Mouse (Mus musculus): ENCODE measurements around the gene Asb16.

The Asb16 gene

DNA sequence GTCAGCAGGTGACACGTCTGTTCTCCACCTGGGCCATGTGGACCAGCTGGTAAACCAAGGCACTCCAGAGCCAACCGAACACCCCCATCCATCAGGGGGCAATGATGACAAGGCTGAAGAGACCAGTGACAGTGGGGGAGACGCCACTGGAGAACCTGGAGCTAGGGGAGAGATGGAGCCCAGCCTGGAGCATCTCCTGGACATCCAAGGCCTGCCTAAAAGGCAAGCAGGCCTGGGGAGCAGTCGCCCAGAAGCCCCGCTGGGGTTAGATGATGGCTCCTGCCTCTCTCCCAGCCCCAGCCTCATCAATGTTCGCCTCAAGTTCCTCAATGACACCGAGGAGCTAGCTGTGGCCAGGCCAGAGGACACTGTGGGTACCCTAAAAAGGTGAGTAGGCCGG, 18.9 kb downstream of the Asb16 start:
- DNase-seq (ENCODE audit: low spot score): no peak

DNA sequence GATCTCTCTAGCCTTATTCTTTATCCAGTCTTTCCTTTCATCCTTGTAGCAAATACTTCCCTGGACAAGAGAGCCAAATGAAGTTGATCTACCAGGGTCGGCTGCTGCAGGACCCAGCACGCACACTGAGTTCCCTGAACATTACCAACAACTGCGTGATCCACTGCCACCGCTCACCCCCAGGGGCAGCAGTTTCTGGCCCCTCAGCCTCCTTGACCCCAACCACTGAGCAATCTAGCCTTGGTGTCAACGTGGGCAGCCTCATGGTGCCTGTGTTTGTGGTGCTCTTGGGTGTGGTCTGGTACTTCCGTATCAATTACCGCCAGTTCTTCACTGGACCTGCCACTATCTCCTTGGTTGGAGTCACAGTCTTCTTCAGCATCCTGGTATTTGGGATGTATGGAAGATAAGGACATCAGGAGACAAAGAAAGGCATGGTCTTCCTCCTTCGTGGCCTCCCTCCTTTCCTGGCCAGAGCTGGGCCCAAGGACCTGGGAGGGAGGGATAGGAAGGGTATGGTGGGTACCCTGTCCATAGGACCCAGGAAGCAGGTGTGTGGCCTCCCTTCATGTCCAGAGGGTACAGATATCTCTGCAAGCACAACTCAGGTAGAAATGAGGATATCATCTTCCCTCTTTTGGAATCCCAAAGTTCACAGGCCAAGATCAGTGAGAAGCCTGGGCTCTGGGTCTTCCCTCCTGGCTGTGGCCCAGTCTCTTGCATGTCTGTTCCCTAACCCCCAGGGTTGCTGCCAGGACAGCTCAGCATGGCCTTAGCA, 19.7 kb downstream of the Asb16 start:
- no peak for DNase-seq (ENCODE audit: low spot score)

DNA sequence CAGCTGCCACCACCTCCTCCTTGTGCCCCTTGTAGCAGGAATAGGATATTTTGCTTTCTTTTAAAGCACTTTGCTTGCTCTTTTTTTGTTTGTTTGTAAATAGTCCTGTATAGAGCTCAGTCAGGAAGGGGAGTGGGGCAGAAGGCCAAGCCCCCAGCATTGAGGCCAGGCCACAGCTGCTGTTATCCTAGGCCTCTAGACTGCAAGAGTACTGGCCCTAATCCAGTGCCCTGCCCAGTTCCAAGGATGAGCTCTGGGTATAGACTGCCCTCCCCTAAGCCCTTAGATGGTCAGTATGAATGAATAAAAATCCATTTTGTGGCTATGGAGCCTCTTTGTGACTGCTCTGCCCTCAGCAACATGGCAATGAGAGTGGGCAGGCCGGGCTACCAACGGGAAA, 20.4 kb downstream of the Asb16 start:
- DNase-seq (ENCODE audit: low spot score): no peak

DNA sequence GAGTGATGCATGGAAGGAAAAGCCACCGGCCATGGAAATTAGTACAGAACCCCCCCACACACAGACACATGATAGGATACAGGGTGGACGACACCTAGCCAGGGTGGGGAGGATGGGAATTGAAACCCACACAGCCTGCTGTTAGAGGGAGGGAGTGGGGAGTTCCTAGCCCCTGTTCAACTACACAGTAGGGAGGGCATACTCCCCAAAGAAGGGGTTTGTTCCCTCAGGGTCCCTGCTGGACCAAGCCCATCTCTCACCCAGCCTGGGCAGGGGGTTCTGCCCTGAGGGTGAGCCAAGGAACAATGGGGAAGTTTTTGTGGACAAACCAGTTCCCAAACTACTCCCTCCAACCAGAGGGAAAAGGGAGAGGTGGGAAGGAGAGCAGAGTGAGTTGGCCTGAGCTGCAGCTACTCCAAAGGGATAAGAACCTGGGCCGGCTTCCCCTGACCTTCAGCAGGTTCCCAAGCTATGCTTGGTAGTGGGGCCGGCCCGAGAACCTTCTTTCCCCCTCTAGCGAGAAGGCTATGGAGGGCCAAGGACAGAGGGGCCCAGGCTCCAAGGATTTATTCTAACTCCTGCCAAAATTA, 21.1 kb downstream of the Asb16 start:
- no peak for DNase-seq (ENCODE audit: low spot score)

DNA sequence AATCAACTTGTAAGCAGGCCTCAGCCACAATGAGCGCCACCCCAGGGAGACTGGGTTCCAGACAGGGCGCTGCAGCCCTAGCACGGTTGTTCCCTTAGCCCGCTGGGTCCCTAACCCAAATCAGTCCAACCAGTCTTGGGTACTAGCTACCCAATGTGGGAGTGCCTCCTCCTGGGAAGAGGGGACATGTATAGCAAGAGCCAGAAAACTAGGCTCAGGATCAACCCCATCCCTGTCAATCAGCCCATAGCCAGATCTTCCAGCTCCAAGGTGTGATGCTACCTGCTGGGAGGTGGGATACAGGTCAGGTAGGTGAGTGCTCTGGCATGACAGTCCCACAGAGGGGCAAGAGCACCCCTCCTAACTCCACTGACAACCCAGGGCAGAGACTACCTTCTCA, 21.6 kb downstream of the Asb16 start:
- no peak for DNase-seq (ENCODE audit: low spot score)

DNA sequence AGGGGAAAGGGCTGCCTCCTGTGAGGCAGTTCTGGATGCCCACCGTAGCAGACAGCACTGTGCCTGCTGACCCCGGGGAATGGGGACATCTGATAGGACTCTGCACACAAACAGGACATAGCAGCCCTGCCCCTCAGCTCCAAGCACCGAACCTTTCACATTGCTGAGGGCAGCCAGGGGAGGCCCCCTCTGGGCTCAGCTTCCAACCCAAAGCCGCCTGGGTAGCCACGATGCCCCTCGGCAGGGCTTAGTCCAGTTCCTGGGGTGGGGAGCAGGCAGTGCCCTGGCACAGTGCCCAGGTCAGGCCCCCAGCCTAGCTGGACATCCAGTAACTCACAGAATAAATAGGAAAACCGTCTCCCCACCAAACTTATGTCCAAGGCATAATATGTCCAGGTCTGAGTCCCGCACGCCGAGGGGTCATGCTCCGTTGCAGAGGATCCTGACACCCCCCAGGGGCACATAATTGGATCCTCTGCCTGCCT, 22.6 kb downstream of the Asb16 start:
- DNase-seq (ENCODE audit: low spot score): no peak

DNA sequence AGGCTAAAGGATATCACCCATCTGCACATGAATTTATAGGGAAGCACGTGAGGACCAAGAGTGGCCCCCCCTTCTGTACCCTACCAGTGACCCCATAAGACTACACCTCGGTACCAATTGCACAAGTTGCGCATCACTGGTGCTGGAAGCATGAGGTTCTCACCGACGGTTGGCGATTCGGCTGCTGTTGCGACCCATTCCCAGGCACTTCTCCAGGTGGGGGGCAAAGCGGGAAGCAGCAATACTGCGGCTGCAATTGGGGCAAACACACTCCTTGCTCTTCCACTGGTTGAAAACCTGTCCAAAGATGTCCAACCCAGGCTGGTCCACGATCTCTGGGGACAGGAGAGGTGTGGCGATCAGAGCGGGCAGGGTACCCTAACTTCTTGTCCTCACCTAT, 25.4 kb downstream of the Asb16 start:
- DNase-seq (ENCODE audit: low spot score): no peak

DNA sequence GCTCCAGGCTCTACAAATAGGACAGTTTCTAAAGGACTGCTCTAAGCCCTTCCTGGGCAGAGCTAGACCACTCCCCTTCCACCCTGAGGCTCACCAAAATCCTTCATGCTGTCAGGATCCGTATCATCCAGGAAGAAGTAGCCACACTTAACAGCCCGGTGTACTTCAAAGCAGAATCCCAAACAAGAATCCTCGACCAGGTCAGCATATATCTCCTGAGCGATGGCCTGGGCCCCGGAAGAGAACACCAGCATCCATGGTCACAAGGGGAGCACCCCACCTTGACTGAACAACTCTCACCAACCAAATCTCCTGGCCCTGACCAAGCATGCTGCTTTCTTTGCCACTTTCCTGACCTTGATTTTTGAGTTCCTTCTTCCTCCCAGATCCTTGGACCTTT, 25.9 kb downstream of the Asb16 start:
- DNase-seq (ENCODE audit: low spot score): no peak

DNA sequence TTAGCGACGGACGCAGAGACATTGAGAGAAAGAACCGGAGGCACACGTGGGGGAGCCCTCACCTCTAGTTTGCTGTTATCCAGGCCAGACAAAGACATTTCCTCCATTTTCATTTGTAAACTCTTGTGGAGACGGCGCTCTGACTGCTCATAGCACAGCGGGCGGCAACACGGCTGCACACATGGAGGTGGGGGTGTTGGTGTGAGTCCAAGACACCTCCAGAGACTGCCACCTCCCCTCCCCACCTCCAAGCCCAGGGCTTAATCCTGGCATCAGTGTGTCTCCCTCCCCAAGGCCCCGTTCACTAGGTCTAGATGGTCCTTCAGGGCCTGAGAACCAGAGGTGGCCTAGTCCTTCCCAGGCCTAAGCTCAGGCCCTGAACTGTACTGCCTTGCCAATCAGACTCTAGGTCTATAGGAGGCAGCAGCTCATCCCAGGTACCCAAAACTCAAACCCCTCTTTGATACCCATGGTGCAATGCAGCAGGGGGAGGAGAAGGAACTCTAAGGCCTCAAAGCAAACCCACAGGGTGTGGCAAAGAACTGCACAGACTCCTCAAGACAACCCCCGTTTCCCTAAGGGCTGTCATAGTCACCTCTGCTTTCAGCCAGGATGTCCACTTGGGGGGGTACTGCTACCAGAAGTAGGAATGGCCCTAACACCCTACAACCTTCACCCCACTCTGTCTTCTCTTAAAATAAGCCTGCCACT, 26.5 kb downstream of the Asb16 start:
- no peak for DNase-seq (ENCODE audit: low spot score)

DNA sequence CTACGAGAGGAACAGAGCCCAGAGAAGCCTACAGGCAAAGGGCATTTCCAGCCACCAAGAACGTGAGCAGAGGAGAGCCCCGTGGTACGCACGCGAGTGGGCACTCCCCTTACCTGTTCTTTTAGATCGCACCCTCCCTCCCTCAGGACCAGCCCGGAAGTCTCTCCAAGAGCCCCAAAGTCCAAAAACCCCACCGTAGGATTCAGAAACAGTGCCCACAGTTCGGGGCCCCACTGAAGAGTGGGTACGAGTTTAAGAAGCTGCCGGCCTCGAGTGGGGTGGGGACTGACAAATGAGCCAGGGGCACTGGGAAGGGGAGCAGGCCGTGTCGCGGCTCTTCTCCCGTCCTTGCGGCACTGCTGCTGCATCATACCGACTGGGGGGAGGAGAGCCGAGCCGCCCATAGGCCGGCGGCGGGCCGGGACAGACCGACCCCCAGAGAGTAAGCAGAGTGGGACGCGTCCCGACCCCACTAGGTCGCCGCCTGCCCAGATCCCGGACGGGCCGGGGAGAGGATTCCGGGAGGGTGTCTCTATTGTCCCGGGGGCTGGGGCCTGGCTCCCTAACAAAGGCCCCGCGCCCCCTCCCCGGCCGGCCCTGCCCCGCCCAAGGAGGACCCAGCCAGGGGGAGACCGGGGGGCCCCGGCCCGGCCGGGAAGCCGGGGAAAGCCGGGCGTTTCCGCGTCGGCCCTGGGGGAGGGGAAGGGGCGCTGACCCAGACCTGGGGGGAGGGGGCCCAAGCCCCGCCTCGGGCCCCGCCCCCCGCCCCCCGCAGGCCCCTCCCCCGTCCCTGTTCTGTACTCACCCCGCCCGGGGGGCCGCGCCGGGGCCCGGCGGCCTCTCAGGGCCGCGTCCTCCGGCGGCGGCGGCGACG, 27.3 kb downstream of the Asb16 start:
- peak; percentile 58 for DNase-seq (ENCODE audit: low spot score)

DNA sequence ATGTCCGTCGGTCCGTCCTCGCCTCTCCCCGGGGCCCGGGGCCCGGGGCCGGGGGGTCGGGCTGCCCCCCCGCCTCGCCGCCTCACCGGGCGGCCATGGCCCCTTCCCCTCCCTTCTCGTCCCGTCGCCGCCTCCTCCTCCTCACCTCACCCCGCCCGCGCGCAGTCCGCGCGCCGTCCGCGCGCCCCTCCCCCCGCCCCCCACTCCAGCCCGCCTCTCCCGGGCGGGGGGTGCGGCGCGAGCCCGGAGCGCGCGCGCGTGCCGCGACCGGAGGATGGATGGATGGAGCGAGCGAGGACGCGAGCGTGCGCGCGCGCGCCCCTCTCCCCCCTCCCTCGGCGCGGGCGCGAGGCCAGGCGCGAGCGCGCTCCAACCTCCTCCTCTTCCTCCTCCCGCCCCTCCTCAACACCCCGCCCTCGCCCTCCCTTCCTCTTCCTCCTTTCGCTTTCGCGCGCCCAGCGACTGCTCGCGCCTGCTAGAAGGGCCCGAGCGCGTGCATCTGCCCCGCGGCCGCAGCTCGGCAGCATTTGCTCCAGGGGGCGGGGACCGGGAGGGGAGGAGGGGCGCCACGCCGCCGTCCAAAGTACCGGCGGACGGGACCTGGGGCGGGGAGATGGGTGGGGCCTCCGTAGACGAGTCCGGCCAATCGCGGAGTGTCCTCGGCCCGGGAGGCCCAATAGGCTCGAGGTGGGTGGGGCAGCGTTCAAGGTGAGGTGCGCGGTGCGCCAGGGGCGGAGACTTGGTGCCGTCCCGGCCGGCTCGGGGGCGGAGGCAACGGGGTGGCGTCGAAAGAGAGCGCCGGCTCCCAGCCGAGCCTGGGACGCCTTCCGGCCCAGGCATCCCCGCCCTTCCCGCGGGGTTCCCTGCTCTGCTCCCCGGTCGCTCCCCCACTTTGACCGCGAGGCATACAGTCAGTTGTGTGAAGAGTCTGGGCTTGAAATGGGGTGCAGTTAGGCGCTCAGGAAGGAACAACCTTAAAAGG, 28.2 kb downstream of the Asb16 start, which contains the start of gene Atxn7l3:
Gene Atxn7l3, minus strand, starts transcription at position 141 of the 982 bp plus-strand sequence.
- peak; percentile 93 for DNase-seq (ENCODE audit: low spot score)

DNA sequence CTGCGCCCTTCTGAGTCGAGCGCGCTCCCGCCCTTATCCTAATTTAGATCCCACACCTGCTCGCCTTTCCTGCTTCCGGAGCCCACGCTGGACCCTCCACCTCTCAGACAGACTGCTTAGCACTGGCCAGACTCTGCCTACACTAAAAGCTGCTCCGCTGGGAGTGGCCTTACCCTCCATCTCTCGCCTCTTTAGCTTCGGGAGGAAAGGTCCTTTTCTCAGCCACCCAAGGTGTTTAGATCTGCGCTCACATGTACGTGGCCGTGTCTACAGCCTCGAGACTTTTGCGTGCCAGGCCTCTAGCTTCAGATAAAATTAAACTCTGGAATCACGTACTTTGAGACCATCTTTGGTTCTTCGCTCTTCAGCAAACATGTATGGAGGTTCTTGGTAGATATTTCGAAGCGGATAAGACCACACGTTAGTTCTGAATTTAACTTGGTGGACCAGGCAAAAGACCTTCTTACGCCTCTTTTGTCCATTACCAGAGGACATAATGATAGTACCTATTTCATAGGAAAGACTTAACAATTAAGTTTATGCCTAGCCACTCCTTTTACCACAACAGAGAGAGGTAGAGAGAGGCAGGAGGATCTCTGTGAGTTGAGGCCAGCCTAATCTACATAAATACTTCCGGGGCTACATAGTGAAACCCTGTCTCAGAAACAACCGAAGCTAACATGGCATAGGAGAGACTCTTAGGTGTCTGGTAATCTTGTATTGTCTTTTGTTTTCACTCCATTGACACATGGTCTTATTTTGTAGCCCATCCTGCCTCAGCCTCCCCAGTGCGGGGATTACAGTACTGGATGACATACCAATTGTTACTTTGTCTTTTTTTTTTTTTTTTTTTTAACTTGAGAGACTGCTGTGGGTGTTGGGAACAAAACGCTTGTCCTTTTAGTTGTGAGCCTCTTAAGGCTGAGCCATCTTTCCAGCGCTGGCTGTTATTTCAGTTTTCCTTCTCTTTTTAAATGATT, 29.3 kb downstream of the Asb16 start:
- DNase-seq (ENCODE audit: low spot score): no peak

DNA sequence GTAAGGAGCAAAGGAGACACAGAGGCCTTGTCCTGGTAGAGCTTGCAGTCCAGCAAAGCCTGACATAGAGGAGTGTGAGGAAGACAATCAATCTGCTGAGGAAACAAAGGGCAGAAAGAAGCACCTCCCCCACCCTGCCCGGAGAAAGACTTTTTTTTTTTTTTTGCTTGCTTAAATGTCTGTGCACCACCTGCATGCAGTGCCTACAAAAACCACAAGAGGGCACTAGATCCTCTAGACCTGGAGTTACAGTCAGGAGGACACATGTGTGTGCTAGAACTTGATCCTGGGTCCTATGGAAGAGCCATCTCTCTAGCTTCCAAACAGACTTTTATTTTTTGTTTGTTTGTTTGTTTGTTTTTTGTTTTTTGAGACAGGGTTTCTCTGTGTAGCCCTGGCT, 31.3 kb downstream of the Asb16 start:
- DNase-seq (ENCODE audit: low spot score): no peak

DNA sequence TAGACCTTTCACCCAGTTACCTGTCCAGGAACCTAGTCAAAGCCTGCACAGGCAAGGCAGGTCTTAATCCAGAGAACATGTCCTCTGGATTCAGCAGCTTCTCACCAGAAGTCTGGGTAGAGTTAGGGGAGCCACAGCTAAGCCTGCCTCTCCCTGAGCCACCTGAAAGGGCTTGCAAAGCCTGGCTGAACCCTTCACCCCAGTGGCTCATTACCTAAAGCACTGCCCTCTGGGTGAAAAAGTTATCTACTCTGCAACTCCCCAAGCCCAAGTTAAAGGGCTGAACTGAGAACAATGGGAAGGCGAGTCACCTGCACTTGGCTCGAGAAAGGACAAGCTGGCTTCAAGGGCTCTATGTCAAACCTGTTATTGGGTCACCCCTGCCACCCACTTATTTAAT, 35.6 kb downstream of the Asb16 start:
- no peak for DNase-seq (ENCODE audit: low spot score)

DNA sequence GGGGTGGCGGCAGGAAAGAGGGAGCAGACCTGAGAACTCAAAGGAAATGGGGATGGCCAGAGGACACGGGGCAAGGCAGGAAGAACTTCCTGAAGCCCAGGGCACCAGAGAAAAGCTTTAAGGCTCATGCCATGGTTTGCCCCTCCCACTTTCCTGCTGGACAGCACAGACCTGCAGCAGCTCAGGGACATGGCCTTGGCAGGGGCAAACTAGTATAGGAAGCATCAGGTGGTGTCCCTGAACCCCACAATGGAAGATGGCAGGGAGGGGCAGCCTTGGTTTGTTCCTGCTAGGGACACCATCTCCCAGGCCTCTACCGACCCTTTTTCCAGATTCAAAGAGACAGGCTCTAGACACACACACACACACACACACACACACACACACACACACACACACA, 36.8 kb downstream of the Asb16 start:
- DNase-seq (ENCODE audit: low spot score): no peak

DNA sequence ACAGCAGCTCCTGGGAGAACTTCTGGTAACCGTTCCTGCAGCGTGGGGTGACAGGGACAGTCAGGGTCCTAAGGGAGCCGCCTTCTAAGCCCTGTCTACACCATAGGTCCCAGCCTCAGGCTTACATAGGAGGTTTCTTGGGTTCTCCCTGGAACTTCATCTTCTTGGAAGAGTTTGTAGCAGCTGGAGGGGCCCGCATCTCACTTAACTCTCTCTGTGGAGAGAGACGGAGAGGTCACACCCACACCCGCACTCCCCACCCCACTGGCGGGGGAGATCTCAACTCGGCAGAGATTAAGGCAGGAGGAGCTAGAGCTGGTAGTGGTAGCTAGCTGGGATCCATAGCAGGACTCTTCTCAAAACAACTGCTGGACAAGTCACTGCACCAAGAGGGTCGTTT, 39.6 kb downstream of the Asb16 start:
- DNase-seq (ENCODE audit: low spot score): no peak

DNA sequence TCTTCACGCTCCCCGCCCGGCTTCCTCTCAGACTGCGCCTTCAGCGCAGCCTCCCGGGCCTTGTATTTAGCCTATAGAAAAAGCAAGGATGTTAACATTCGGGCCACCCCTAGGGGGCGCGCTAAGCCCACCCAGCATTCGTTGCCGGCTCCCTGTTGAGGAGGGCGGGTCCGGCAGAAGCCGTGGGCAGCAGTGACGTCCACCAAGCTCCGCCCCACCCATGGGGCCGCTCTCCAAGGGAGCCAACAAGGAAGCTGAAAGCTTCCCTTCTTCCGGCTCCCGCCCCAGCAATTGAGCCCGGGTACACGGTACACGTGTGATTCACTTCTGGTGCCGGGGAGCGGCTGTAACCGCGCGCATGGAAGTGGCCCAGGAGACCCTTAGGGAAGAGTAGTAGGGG, 40.4 kb downstream of the Asb16 start:
- peak; percentile 97 for DNase-seq (ENCODE audit: low spot score)

DNA sequence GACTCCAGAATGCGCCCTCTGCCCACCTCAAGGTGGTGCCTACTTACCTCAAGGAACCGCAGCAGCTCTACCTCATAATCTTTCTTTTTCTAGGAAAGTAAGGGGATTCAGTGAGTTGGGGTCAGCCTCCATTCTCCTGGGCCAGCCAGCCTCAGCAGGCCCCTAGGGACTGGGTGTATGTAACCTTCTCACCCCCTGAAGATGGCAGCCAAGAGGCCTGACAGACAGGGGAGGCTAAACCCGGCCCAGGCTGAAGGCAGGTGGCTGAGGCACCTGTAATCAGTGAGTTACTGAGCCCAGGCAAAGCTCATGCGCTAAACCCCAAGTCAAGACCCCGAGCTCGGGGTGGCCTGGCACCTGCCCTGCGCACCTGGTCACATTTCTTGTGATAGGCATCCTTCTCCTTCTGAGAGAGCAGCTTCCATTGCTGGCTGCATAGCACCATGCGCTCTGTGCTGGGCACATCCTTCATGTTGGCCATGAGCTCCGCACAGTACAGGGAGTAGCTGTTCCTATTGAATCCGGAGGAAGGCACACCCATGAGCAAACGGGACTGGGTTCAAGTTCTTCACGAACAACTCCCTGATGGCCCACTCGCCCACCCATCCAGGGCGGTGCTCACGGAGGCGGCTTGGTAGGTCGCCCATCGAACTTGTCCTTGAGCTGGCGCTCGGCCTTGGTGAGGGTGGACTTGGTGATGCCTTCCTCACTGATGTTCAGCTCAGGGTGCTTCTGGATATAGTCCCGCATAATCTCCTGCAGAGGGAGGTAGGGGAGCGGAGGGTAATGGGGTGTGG, 41.5 kb downstream of the Asb16 start:
- no peak for DNase-seq (ENCODE audit: low spot score)

Data from urinary bladder, postnatal 25 days (tissue).